Mouse (Mus musculus) intestine, postnatal 0 days (tissue): ENCODE measurements around the gene Nktr. TPM values are rescaled to one million over a fixed set of nuclear protein-coding genes. Genes with fewer than 3 reads are reported as not detected.
A peak's percentile ranks its signal among the peaks of the same experiment; 100 is the strongest.

ENCODE experiments used
- ATAC-seq: fragments of 200-750 bp; cut with Nextera tagmentation; 2 replicates; pipeline ENCODE4 v1.8.0; 2017; ENCODE audit warnings: mild to moderate bottlenecking, moderate TSS enrichment, moderate library complexity
- H3K27ac ChIP-seq: fragments of 300-500 bp; sonication (generic); 2 replicates; pipeline ENCODE4 v1.5.1; 2014; ENCODE audit warnings: mild to moderate bottlenecking, low read depth, low read length, moderate library complexity
- H3K27me3 ChIP-seq: fragments of 300-500 bp; sonication (generic); replicated peaks from 2 replicates; pipeline ENCODE4 v1.6.1; 2014; ENCODE audit warnings: low read length, mixed read lengths; ENCODE audit not compliant: control insufficient read depth, insufficient read depth
- H3K36me3 ChIP-seq: fragments of 300-500 bp; sonication (generic); 2 replicates; pipeline ENCODE4 v1.6.1; 2014; ENCODE audit warnings: mild to moderate bottlenecking, moderate library complexity; ENCODE audit not compliant: control insufficient read depth, insufficient read depth
- H3K4me1 ChIP-seq: fragments of 300-500 bp; sonication (generic); replicated peaks from 2 replicates; pipeline ENCODE4 v1.6.1; 2014; ENCODE audit warnings: antibody characterized with exemption, low read length, mixed read lengths; ENCODE audit not compliant: control insufficient read depth, insufficient read depth
- H3K4me2 ChIP-seq: fragments of 300-500 bp; sonication (generic); replicated peaks from 2 replicates; pipeline ENCODE4 v1.6.1; 2014; ENCODE audit warnings: low read depth, mild to moderate bottlenecking, moderate library complexity
- H3K4me3 ChIP-seq: fragments of 300-500 bp; sonication (generic); 2 replicates; pipeline ENCODE4 v1.5.1; 2014; ENCODE audit warnings: low read depth, low read length
- H3K9ac ChIP-seq: fragments of 300-500 bp; sonication (generic); 2 replicates; pipeline ENCODE4 v1.6.1; 2014; ENCODE audit warnings: mild to moderate bottlenecking, low read depth, low read length
- H3K9me3 ChIP-seq: fragments of 300-500 bp; sonication (generic); 2 replicates; pipeline ENCODE4 v1.6.1; 2016; ENCODE audit warnings: mixed run types; ENCODE audit not compliant: control insufficient read depth
- CTCF ChIP-seq: sonication (generic); IDR thresholded peaks from 2 replicates; pipeline ENCODE4 v1.5.1; 2016; ENCODE audit warnings: low read depth, mild to moderate bottlenecking, control low read depth, antibody characterized with exemption, moderate library complexity
- WGBS: fragments of 180-500 bp; shearing (Covaris S2); extraction: QIAGEN DNeasy Blood & Tissue Kit; methylation state at CpG from one replicate; pipeline ENCODE4 v1.1.7; 2014; 5-methylcytosine and 5-hydroxymethylcytosine counted together
- polyA plus RNA-seq: library from polyadenylated mRNA; unstranded; fragments of >200 nt; fragmentation: Nextera tagmentation; extraction: Ambion mirVana; gene quantifications from 2 replicates; pipeline ENCODE4 v1.2.1, GENCODE M21; 2015

Nktr gene
- polyA plus RNA-seq, 1 experiment from 2014 or later = 32.5 TPM

GRCm38 (mm10) chr9:121740490-121740889 lies 21.5 kb downstream of the Nktr start:
- H3K9ac ChIP-seq = no peak overlapping the region
- no peaks in the 10 kb centered on the region for H3K27me3 ChIP-seq
- ATAC-seq = no peak
- H3K4me2 ChIP-seq = no peak overlapping the region
- TF ChIP-seq CTCF = no peak
- H3K9me3 ChIP-seq = no peaks in the 10 kb centered on the region
- 90% methylated on average over 6 of the region's 6 CpGs for WGBS
- H3K27ac ChIP-seq = no peak overlapping the region
- no peak overlapping the region for H3K4me3 ChIP-seq
- H3K4me1 ChIP-seq = no peaks in the 10 kb centered on the region
- peaks cover 45% of the 10 kb centered on the region for H3K36me3 ChIP-seq

GRCm38 (mm10) chr9:121741168-121741567 lies 22.2 kb downstream of the Nktr start:
- H3K4me3 ChIP-seq = no peak overlapping the region
- WGBS = 93% methylated on average over 3 of the region's 3 CpGs
- no peaks in the 10 kb centered on the region for H3K27me3 ChIP-seq
- ATAC-seq = no peak
- no peak overlapping the region for H3K4me2 ChIP-seq
- no peak overlapping the region for H3K27ac ChIP-seq
- H3K9ac ChIP-seq = no peak overlapping the region
- peaks cover 49% of the 10 kb centered on the region for H3K36me3 ChIP-seq
- no peak for TF ChIP-seq CTCF
- no peaks in the 10 kb centered on the region for H3K4me1 ChIP-seq
- no peaks in the 10 kb centered on the region for H3K9me3 ChIP-seq

- Histone ChIP-seq H3K9ac (no peak overlapping the region), H3K4me3 (no peak overlapping the region), H3K9me3 (no peaks in the 10 kb centered on the region), H3K4me1 (no peaks in the 10 kb centered on the region), H3K27ac (0 out of 2 replicates have a peak overlapping the region, but pooled peaks have one; percentile 36), H3K27me3 (no peaks in the 10 kb centered on the region), H3K4me2 (no peak overlapping the region), H3K36me3 (peaks cover 74% of the 10 kb centered on the region)
- WGBS = 85% methylated on average over 8 of the region's 8 CpGs
- TF ChIP-seq CTCF = no peak
- ATAC-seq = no peak
These were observed 25.1 kb downstream of the Nktr start for GRCm38 (mm10) chr9:121744051-121744450.

- no peak overlapping the region for H3K27ac ChIP-seq
- H3K4me3 ChIP-seq = no peak overlapping the region
- no peak for TF ChIP-seq CTCF
- H3K36me3 ChIP-seq = peaks cover 83% of the 10 kb centered on the region
- ATAC-seq = no peak
- no peak overlapping the region for H3K9ac ChIP-seq
- H3K4me2 ChIP-seq = no peak overlapping the region
- H3K27me3 ChIP-seq = no peaks in the 10 kb centered on the region
- no peaks in the 10 kb centered on the region for H3K4me1 ChIP-seq
- H3K9me3 ChIP-seq = no peaks in the 10 kb centered on the region
- 97% methylated on average over 9 of the region's 9 CpGs for WGBS
These were observed 33.8 kb downstream of the Nktr start for GRCm38 (mm10) chr9:121752774-121753173.

GRCm38 (mm10) chr9:121754624-121755023 lies 35.7 kb downstream of the Nktr start:
- H3K9me3 ChIP-seq = no peaks in the 10 kb centered on the region
- no peak overlapping the region for H3K4me3 ChIP-seq
- 87% methylated on average over 3 of the region's 3 CpGs for WGBS
- no peak for TF ChIP-seq CTCF
- no peak overlapping the region for H3K9ac ChIP-seq
- H3K4me2 ChIP-seq = no peak overlapping the region
- peaks cover 64% of the 10 kb centered on the region for H3K36me3 ChIP-seq
- H3K27ac ChIP-seq = no peak overlapping the region
- H3K4me1 ChIP-seq = no peaks in the 10 kb centered on the region
- no peaks in the 10 kb centered on the region for H3K27me3 ChIP-seq
- ATAC-seq = no peak

GRCm38 (mm10) chr9:121756785-121757184 lies 37.8 kb downstream of the Nktr start:
- Histone ChIP-seq H3K27me3 (no peaks in the 10 kb centered on the region), H3K36me3 (peaks cover 43% of the 10 kb centered on the region), H3K9me3 (no peaks in the 10 kb centered on the region), H3K27ac (no peak overlapping the region), H3K4me1 (0 out of 2 replicates have a peak, but pooled peaks cover 4% of the 10 kb centered on the region), H3K9ac (no peak overlapping the region), H3K4me3 (no peak overlapping the region), H3K4me2 (no peak overlapping the region)
- WGBS = 75% methylated on average over 3 of the region's 3 CpGs
- TF ChIP-seq CTCF = no peak
- ATAC-seq = no peak

GRCm38 (mm10) chr9:121757432-121757831 lies 38.5 kb downstream of the Nktr start:
- WGBS = 39% methylated on average over 3 of the region's 3 CpGs
- Histone ChIP-seq H3K9me3 (no peaks in the 10 kb centered on the region), H3K4me1 (0 out of 2 replicates have a peak, but pooled peaks cover 4% of the 10 kb centered on the region), H3K27ac (no peak overlapping the region; the same call in 1 of the 2 replicates), H3K4me2 (peak overlapping the region; percentile 17; the same call in 1 of the 2 replicates), H3K4me3 (no peak overlapping the region), H3K9ac (no peak overlapping the region), H3K27me3 (no peaks in the 10 kb centered on the region), H3K36me3 (peaks cover 36% of the 10 kb centered on the region)
- no peak for ATAC-seq
- no peak for TF ChIP-seq CTCF
